Mouse (Mus musculus): Measurements from ENCODE around the gene Naip2.
A peak's percentile ranks its signal among the peaks of the same experiment; 100 is the strongest.

Naip2 gene

DNA sequence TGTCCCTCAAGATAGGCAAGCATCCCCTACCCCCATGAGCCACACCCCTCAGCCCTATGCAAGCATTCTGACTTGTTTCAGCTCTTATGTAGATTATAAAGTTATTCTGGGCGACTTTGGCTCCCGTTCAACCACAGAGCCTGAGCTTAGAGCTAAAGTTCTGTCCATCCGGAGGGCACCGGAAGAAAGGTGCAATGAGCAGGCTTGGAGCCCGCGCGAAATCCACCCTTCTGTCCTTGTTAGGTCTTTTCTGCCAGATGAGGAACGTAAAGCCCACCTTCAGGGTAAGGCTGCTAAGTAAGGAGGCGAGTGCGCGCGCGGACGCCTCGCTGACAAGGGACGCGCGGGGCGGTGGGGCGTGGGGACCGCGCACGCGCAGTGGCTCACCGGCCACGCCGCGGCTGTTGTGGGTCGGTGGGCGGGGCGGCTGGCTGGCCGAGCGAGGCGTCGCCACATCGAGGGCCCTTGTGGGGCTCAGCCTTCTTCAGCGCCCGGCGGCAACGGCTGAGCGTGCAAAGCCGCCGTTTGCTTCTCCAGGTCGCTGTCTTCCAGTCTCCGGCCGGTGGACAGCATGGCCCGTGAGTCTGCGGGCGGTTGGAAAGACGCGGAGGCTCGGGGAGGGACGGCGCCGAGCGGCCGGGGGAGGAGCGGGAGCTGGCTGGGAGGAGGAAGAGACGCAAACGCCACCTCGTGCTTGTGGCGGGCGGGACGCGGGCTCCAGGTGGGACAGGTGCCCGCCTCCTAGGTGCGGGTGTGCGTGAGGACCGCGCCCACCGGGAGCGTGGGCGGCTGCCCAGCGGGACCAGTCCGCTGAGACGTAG, 94.0 kb downstream of the Naip2 start, which contains the start of gene Serf1:
TSS of gene Serf1 (plus strand) at position 361 of the 821 bp plus-strand sequence.
- peak; percentile 88 for DNase-seq

DNA sequence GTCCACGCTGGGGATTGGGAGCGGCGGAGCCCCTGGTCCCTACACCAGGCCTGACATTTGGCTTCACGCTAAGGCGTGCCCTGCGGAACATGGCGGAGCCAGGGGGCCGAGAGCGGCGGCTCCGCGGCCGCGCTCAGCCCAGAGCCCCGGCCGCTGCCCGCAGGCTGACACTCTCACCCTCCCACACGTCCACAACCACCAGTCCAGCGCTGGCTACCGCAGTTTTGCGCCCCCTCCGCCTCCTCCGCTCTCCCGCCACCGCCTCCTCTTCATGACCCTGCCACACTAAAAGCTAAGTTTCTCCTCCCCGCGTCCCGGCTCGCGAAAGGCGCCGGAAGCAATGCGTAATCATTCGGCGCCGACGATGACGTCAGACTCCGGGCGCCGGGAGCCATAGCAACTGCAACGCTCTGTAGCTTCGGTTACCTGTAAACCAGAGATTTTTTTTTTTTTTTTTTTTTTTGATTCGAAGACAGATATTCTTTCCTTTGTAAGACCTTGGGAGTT, 98.1 kb downstream of the Naip2 start, which contains the start of gene Bdp1:
TSS of gene Bdp1 (minus strand) at position 323 of the 507 bp plus-strand sequence.
- DNase-seq: peak; percentile 96

- DNase-seq: no peak
Observed at GRCm38 (mm10) chr13:100103052-100103658, 98.7 kb downstream of the Naip2 start.

GRCm38 (mm10) chr13:100098808-100099207, 103.1 kb downstream of the Naip2 start:
- no peak for DNase-seq

Measured in right cerebral cortex, postnatal 25 days (tissue).